In the genomic region with DNA sequence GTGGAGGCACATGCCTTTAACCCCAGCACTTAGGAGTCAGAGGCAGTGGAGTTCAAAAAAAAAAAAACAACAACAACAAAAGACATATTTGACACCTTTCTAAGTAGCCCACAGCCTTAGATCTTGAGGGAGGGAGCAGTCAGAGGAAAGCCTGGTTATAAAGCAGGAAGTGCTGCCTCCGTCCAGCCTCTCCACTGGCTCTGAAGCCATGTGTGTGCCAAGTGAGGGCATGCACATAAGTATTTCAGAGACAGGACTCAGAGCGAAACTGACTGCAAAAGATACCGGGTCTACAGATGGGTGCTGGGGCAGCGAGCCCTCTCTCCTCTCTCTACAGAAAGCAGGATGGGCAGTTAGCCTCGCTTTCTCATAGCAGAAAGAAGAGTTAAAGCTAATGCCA, we compare ENCODE assay signal across 22 mouse cellular contexts.
DNase-seq lines count a peak whose midpoint lies in the region; ATAC-seq lines count a peak whose summit lies in the region.
"Had no signal": no experiment of that assay in that cellular context is flagged by ENCODE, and none has a peak within 500 bp of the region (broad histone marks: within the 10 kb centered on the region; RNA-seq: fewer than 3 reads in every experiment).

No protein-coding gene starts in this region.

- intact Hi-C loops in heart, postnatal 14 days (cut with DNase I), result no loop called here

- no peak overlapping the region; the same call in 1 of the 2 replicates for H3K27ac ChIP-seq in heart, embryonic 16.5 days (ENCODE audit: low read length)
- H3K27ac ChIP-seq in neural tube, embryonic 13.5 days (replicated peaks), result peak overlapping the region; percentile 23; the same call in 1 of the 2 replicates
- H3K27ac ChIP-seq in limb, embryonic 10.5 days, result peak overlapping the region; percentile 61; the same call in 1 of the 2 replicates
- H3K27ac ChIP-seq: embryonic facial prominence, embryonic 15.5 days; forebrain, embryonic 15.5 days; kidney, embryonic 15.5 days; limb, embryonic 15.5 days; liver, embryonic 15.5 days had no signal

- H3K36me3 ChIP-seq in heart, embryonic 16.5 days (ENCODE audit: control insufficient read depth, insufficient read depth), result no peaks in the 10 kb centered on the region
- H3K36me3 ChIP-seq in neural tube, embryonic 13.5 days, result no peaks in the 10 kb centered on the region
- no peaks in the 10 kb centered on the region for H3K36me3 ChIP-seq in limb, embryonic 10.5 days
- H3K36me3 ChIP-seq: embryonic facial prominence, embryonic 15.5 days; forebrain, embryonic 15.5 days; heart, embryonic 15.5 days; kidney, embryonic 15.5 days; limb, embryonic 15.5 days; liver, embryonic 15.5 days had no signal

- ATAC-seq in heart, embryonic 16.5 days (replicated peaks; ENCODE audit: extremely low read depth, insufficient read depth, low FRiP score), result no peak
- ATAC-seq in neural tube, embryonic 13.5 days (ENCODE audit: low read depth), result no peak
- ATAC-seq: forebrain, embryonic 15.5 days had no signal

- 70% methylated on average over 5 of the region's 5 CpGs for WGBS in heart, embryonic 16.5 days
- 85% methylated on average over 5 of the region's 5 CpGs for WGBS in neural tube, embryonic 13.5 days
- WGBS in limb, embryonic 10.5 days, result 75% methylated on average over 5 of the region's 5 CpGs

- H3K4me2 ChIP-seq in heart, embryonic 16.5 days (ENCODE audit: low read depth, low read length), result no peak overlapping the region
- H3K4me2 ChIP-seq in neural tube, embryonic 13.5 days, result no peak overlapping the region
- H3K4me2 ChIP-seq: embryonic facial prominence, embryonic 15.5 days; forebrain, embryonic 15.5 days; heart, embryonic 15.5 days; hindbrain, embryonic 13.5 days; kidney, embryonic 15.5 days; limb, embryonic 15.5 days; liver, embryonic 15.5 days had no signal

- 0 out of 2 replicates have a peak overlapping the region, but pooled peaks have one; percentile 9 for H3K9ac ChIP-seq in heart, embryonic 16.5 days (ENCODE audit: low read length)
- H3K9ac ChIP-seq in neural tube, embryonic 13.5 days, result no peak overlapping the region
- H3K9ac ChIP-seq: embryonic facial prominence, embryonic 15.5 days; forebrain, embryonic 15.5 days; heart, embryonic 15.5 days; hindbrain, embryonic 13.5 days; kidney, embryonic 15.5 days; limb, embryonic 15.5 days; liver, embryonic 15.5 days had no signal

- DNase-seq in heart, postnatal 14 days, result no peak
- no peak for DNase-seq in neural tube, embryonic 10.5 days (ENCODE audit: extremely low spot score, low spot score)
- peak; percentile 36 for DNase-seq in CD4-positive, CD25-positive, alpha-beta regulatory T cell, adult 2 months (ENCODE audit: low read depth, low spot score)
- DNase-seq in limb, embryonic 10.5 days (ENCODE audit: low spot score), result no peak
- no peak for DNase-seq in cerebellum, adult 8-10 months
- DNase-seq in adrenal gland, adult (ENCODE audit: inconsistent age in 2 of 2, low spot score in 1 of 2), result no peak
- DNase-seq: adrenal gland, postnatal 25 days; cerebellum, adult 9-11 months; kidney, adult 11 months; kidney, postnatal 36 days; layer of hippocampus, adult 9-11 months; lung, postnatal 4 days; right cerebral cortex, postnatal 14 days had no signal

- no peaks in the 10 kb centered on the region for H3K27me3 ChIP-seq in heart, embryonic 16.5 days (ENCODE audit: control insufficient read depth, insufficient read depth, low read length)
- peaks cover 9% of the 10 kb centered on the region for H3K27me3 ChIP-seq in neural tube, embryonic 13.5 days
- H3K27me3 ChIP-seq in limb, embryonic 10.5 days (ENCODE audit: low read depth, poor library complexity, severe bottlenecking), result 0 out of 2 replicates have a peak, but pooled peaks cover 4% of the 10 kb centered on the region
- H3K27me3 ChIP-seq: embryonic facial prominence, embryonic 15.5 days; forebrain, embryonic 15.5 days; heart, embryonic 15.5 days; hindbrain, embryonic 13.5 days; kidney, embryonic 15.5 days; limb, embryonic 15.5 days; liver, embryonic 15.5 days had no signal

- H3K4me1 ChIP-seq in heart, embryonic 16.5 days (ENCODE audit: control insufficient read depth, insufficient read depth, low read length), result peaks cover 23% of the 10 kb centered on the region
- peaks cover 47% of the 10 kb centered on the region for H3K4me1 ChIP-seq in neural tube, embryonic 13.5 days (replicated peaks)
- peaks cover 74% of the 10 kb centered on the region for H3K4me1 ChIP-seq in limb, embryonic 10.5 days
- H3K4me1 ChIP-seq: liver, embryonic 15.5 days had no signal

- no peak overlapping the region for H3K4me3 ChIP-seq in heart, embryonic 16.5 days (ENCODE audit: low read length)
- no peak overlapping the region for H3K4me3 ChIP-seq in neural tube, embryonic 13.5 days
- no peak overlapping the region for H3K4me3 ChIP-seq in limb, embryonic 10.5 days
- H3K4me3 ChIP-seq: embryonic facial prominence, embryonic 15.5 days; forebrain, embryonic 15.5 days; heart, embryonic 15.5 days; hindbrain, embryonic 13.5 days; kidney, embryonic 15.5 days; limb, embryonic 15.5 days; liver, embryonic 15.5 days had no signal

- H3K9me3 ChIP-seq in heart, embryonic 16.5 days (replicated peaks; ENCODE audit: control insufficient read depth, low read length), result no peaks in the 10 kb centered on the region
- no peaks in the 10 kb centered on the region for H3K9me3 ChIP-seq in neural tube, embryonic 13.5 days
- no peaks in the 10 kb centered on the region for H3K9me3 ChIP-seq in limb, embryonic 10.5 days (replicated peaks)
- H3K9me3 ChIP-seq: embryonic facial prominence, embryonic 15.5 days; forebrain, embryonic 15.5 days; heart, embryonic 15.5 days; hindbrain, embryonic 13.5 days; kidney, embryonic 15.5 days; limb, embryonic 15.5 days; liver, embryonic 15.5 days had no signal
